Mouse (Mus musculus) liver, adult 2 months (tissue): ENCODE results near the gene Cryz.

Experiments used
- CTCF ChIP-seq: fragments of 200-500 bp; IDR thresholded peaks from 2 replicates; pipeline ENCODE4 v1.5.1; 2011; ENCODE audit warnings: low read depth, low read length, control low read depth
- POLR2A ChIP-seq: fragments of 200-500 bp; IDR thresholded peaks from 2 replicates; pipeline ENCODE4 v1.6.1; 2011; ENCODE audit warnings: low read length, control low read depth; ENCODE audit not compliant: insufficient read depth; ENCODE audit errors: extremely low read depth

- peak; percentile 93 for TF ChIP-seq CTCF
- no peak for TF ChIP-seq POLR2A
Measured at GRCm38 (mm10) chr3:154572341-154572972, 24.1 kb upstream of the Cryz start.
